Comparison of ENCODE assay signal across 7 mouse cellular contexts in the genomic region with DNA sequence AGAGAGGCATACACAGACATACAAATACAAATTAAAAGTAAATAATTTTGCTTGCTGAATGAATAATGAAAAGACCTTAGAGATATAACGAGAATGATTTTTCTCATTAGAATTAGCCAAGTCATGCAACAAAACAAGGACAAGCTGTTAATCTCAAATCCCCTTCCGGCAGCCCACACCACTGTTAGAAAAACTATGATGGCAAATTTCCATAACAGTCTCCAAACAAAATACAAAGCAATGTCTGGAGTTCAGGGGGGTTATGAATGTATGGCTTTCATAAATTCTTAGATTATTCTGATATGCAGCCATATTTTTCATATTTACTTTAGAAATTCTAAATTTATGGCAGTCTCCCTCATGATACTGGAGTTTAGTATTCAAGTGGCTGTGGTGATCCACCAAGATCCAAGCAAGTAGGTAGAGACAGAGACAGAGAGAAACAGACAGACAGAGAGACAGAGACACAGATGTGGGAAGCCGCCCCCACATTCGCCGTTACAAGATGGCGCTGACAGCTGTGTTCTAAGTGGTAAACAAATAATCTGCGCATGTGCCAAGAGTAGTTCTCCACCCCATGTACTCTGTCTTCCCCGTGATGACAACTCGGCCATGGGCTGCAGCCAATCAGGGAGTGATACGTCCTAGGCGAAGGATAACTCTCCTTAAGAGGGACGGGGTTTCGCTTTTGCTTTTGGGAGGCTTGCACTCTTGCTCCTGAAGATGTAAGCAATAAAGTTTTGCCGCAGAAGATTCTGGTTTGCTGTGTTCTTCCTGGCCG.
A peak's percentile ranks its signal among the peaks of the same experiment; 100 is the strongest.
DNase-seq lines count a peak whose midpoint lies in the region; ATAC-seq and TF ChIP-seq lines count a peak whose summit lies in the region.
"Not testable (repeated sequence)": the region's sequence is repeated elsewhere in the genome, so short reads cannot be mapped to it uniquely, and the experiment has no call there.

No protein-coding gene starts in this region.

- not testable (repeated sequence) for ATAC-seq in kidney, postnatal 0 days (replicated peaks; ENCODE audit: low FRiP score, low read depth)

- not testable (repeated sequence) for H3K4me1 ChIP-seq in CH12.LX (ENCODE audit: control insufficient read depth in 1 of 2, insufficient read depth in 2 of 2); kidney, adult 2 months (ENCODE audit: control insufficient read depth, insufficient read depth, low read length); kidney, postnatal 0 days (replicated peaks; ENCODE audit: insufficient read depth, low read length)

- TF ChIP-seq RAD21 in CH12.LX (IDR thresholded peaks at IDR 0.05; ENCODE audit: low read depth, low read length) = not testable (repeated sequence)

- H3K27me3 ChIP-seq in CH12.LX (replicated peaks); kidney, adult 2 months (replicated peaks; ENCODE audit: control insufficient read depth, insufficient read depth, low read length); kidney, postnatal 0 days (ENCODE audit: insufficient read depth, low read length): not testable (repeated sequence)

- TF ChIP-seq POLR2A in CH12.LX (IDR thresholded peaks at IDR 0.05; ENCODE audit: low read depth, low read length) = peak; percentile 64
- TF ChIP-seq POLR2A in kidney, adult 2 months (IDR thresholded peaks at IDR 0.05; ENCODE audit: low read depth, low read length) = not testable (repeated sequence)

- not testable (repeated sequence) for H3K36me3 ChIP-seq in CH12.LX (replicated peaks in 1 of 2; ENCODE audit: control insufficient read depth in 1 of 2, insufficient read depth in 1 of 2, low read length in 1 of 2); kidney, adult 2 months (ENCODE audit: control insufficient read depth, insufficient read depth, low read length); kidney, postnatal 0 days (ENCODE audit: insufficient read depth, low read length)

- H3K9me3 ChIP-seq in CH12.LX (replicated peaks; ENCODE audit: low read length); kidney, postnatal 0 days (replicated peaks; ENCODE audit: low read length): not testable (repeated sequence)

- dilution Hi-C loops in CH12.LX (cut with MboI; ENCODE audit: extremely low pct_ligation_motif_present, extremely low pct_unique_long_range_greater_than_20kb, low sequenced_read_pairs) = not testable (repeated sequence)

- H3K79me2 ChIP-seq in CH12.LX (replicated peaks; ENCODE audit: control insufficient read depth, extremely low read depth, insufficient read depth, poor library complexity, severe bottlenecking) = not testable (repeated sequence)

- TF ChIP-seq CTCF in CH12.LX (conservative IDR thresholded peaks at IDR 0.05 in 1 of 2, IDR thresholded peaks at IDR 0.05 in 1 of 2; ENCODE audit: low read depth in 2 of 2, low read length in 2 of 2); kidney, adult 2 months (conservative IDR thresholded peaks at IDR 0.05; ENCODE audit: insufficient read depth, insufficient read length, low read depth, low read length); kidney, postnatal 0 days (IDR thresholded peaks at IDR 0.05; ENCODE audit: low read depth): not testable (repeated sequence)

- peak overlapping the region; percentile 54 to 88 (median 75) for H3K4me3 ChIP-seq in CH12.LX (replicated peaks in 1 of 3; ENCODE audit: low read depth in 2 of 3, low read length in 2 of 3, poor library complexity in 1 of 3)
- not testable (repeated sequence) for H3K4me3 ChIP-seq in kidney, adult 2 months (ENCODE audit: insufficient read depth, low read depth, low read length); kidney, postnatal 0 days (replicated peaks; ENCODE audit: low read depth, low read length)

- peak overlapping the region; percentile 94; the same call in 1 of the 2 replicates for H3K27ac ChIP-seq in CH12.LX (ENCODE audit: insufficient read depth, low read depth)
- H3K27ac ChIP-seq in kidney, adult 2 months (ENCODE audit: insufficient read depth, low read depth, low read length); kidney, postnatal 0 days: not testable (repeated sequence)

- H3K9ac ChIP-seq in CH12.LX (ENCODE audit: insufficient read depth, low read depth) = peak overlapping the region; percentile 99
- H3K9ac ChIP-seq in kidney, postnatal 0 days (ENCODE audit: low read depth, low read length) = not testable (repeated sequence)

- H3K4me2 ChIP-seq in CH12.LX (ENCODE audit: insufficient read depth, low read depth, poor library complexity, severe bottlenecking) = 0 out of 2 replicates have a peak overlapping the region, but pooled peaks have one; percentile 71
- H3K4me2 ChIP-seq in kidney, postnatal 0 days (ENCODE audit: low read length) = not testable (repeated sequence)

- TF ChIP-seq EP300 in CH12.LX (IDR thresholded peaks at IDR 0.05; ENCODE audit: low read length) = not testable (repeated sequence)

- 86% methylated on average over 15 of the region's 15 CpGs for WGBS in kidney, adult 2 months
- WGBS in kidney, postnatal 0 days = 86% methylated on average over 14 of the region's 15 CpGs

- in situ Hi-C loops in CH12.LX (cut with MboI; ENCODE audit: low pct_ligation_motif_present, low pct_unique_long_range_greater_than_20kb, low sequenced_read_pairs) = not testable (repeated sequence)

- peak; percentile 84 for DNase-seq in CH12.LX (ENCODE audit: extremely low read depth)
- DNase-seq in heart, adult 11 months = peak; percentile 90
- peak; percentile 1 to 3 for DNase-seq in heart, adult 9 months (ENCODE audit: low spot score in 2 of 2)
- DNase-seq in kidney, adult 11 months = peak; percentile 3
- DNase-seq in kidney, adult 2 months = peak; percentile 12
- DNase-seq in kidney, postnatal 0 days (ENCODE audit: low spot score) = peak; percentile 61
- peak; percentile 9 for DNase-seq in kidney, postnatal 10 days

TF ChIP-seq in CH12.LX, 34 proteins besides CTCF, POLR2A, EP300 and RAD21:
- TF ChIP-seq IRF4 (IDR thresholded peaks at IDR 0.05; ENCODE audit: low read depth, low read length) (peak; percentile 22; the same call in 1 of the 2 replicates), HCFC1 (IDR thresholded peaks at IDR 0.05; ENCODE audit: low read depth, low read length) (peak; percentile 66), MAX (IDR thresholded peaks at IDR 0.05; ENCODE audit: low read length) (peak; percentile 51; the same call in 1 of the 2 replicates), TBP (conservative IDR thresholded peaks at IDR 0.05; ENCODE audit: low read depth, low read length) (peak; percentile 70; the same call in 1 of the 2 replicates), SIN3A (IDR thresholded peaks at IDR 0.05; ENCODE audit: low read length) (peak; percentile 72; the same call in 1 of the 2 replicates), NELFE (IDR thresholded peaks at IDR 0.05; ENCODE audit: low read depth, low read length) (peak; percentile 52; the same call in 1 of the 2 replicates), NRF1 (IDR thresholded peaks at IDR 0.05; ENCODE audit: low read depth, low read length) (peak; percentile 77; the same call in 1 of the 2 replicates), BHLHE40 (IDR thresholded peaks at IDR 0.05; ENCODE audit: low read depth, low read length) (0 out of 2 replicates have a peak, but pooled peaks have one; percentile 16), TCF12 (IDR thresholded peaks at IDR 0.05; ENCODE audit: low read depth, low read length) (peak; percentile 30; the same call in 1 of the 2 replicates)

Comparison
In these comparisons a context has a peak if more than half of its experiments do, and no peak if none do; other contexts are left out.
1. DNase-seq: peak in every context shown above with its lines; median percentile 90 in heart, adult 11 months; 84 in CH12.LX; 61 in kidney, postnatal 0 days; 12 in kidney, adult 2 months; 9 in kidney, postnatal 10 days; 3 in kidney, adult 11 months; 2 in heart, adult 9 months.